Mouse (Mus musculus) CD4-positive naive resting alpha-beta T cell, adult 76 days (primary cell): ENCODE measurements around the gene Bpgm. TPM values are rescaled to one million over a fixed set of nuclear protein-coding genes. Genes with fewer than 3 reads are reported as not detected.

Source experiments
- total RNA-seq: library from RNA; stranded (reverse); gene quantifications from one replicate; pipeline ENCODE4 v1.2.4, GENCODE M21; 2023

The Bpgm gene
- total RNA-seq, result 58.4 TPM

GRCm38 (mm10) chr6:34475974-34476794 lies at the start of gene Bpgm:
Gene Bpgm (plus strand): TSS chr6:34476207.

Other genes with a start within 250 kb of the Bpgm start
- gene Akr1b3, start 158.7 kb upstream of the Bpgm start, total RNA-seq, result 121 TPM
- not detected for gene Akr1b8, start 122.1 kb upstream of the Bpgm start, total RNA-seq
- 22.0 TPM for gene Akr1b10, start 92.0 kb upstream of the Bpgm start, total RNA-seq
- gene Akr1b7, start 63.9 kb upstream of the Bpgm start, total RNA-seq, result not detected
- 1.1 TPM for gene Cald1, start 122.3 kb downstream of the Bpgm start, total RNA-seq